Mouse (Mus musculus): ENCODE data around the gene Ptgds. TPM values are rescaled to one million over a fixed set of nuclear protein-coding genes. Genes with fewer than 3 reads are reported as not detected.

Ptgds gene
- polyA plus RNA-seq, 1 experiment from 2014 or later = not detected

DNA sequence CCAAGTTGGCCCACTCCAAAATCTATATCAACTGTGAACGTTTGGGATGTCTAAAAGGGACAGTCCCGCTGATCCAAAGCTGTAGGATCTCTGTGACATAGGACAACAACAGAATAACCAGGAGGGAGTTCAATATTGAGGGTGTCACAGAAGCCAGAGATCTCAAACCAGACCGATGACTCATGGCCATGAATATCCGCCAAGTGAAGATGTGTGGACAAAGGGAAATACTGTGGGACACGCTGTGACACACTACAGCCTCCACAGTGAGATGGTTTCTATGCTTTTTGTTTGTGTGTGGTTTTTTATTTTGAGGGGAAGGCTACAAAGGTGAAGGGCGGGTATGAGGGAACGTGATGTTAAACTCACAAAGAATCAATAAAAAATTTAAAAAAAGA lies 18.8 kb upstream of the Ptgds start:
- Histone ChIP-seq H3K27ac (replicated peaks; ENCODE audit: low read depth, low read length) (no peak overlapping the region), H3K4me1 (ENCODE audit: control insufficient read depth, insufficient read depth, low read length) (no peaks in the 10 kb centered on the region), H3K36me3 (ENCODE audit: control insufficient read depth, insufficient read depth, low read length) (no peaks in the 10 kb centered on the region), H3K4me3 (ENCODE audit: low read depth, low read length) (no peak overlapping the region), H3K27me3 (ENCODE audit: control insufficient read depth, insufficient read depth, low read length) (no peaks in the 10 kb centered on the region), H3K4me2 (ENCODE audit: low read depth, severe bottlenecking) (no peak overlapping the region), H3K9ac (ENCODE audit: low read length) (no peak overlapping the region), H3K9me3 (ENCODE audit: control insufficient read depth, low read length) (no peaks in the 10 kb centered on the region)
- WGBS = 79% methylated on average over 7 of the region's 7 CpGs
- no peak for DNase-seq (ENCODE audit: low spot score)
- no peak for ATAC-seq (ENCODE audit: insufficient number of reproducible peaks, low FRiP score, low TSS enrichment, low read depth)

GRCm38 (mm10) chr2:25487965-25488670 lies 18.3 kb upstream of the Ptgds start:
- H3K9ac ChIP-seq (ENCODE audit: low read length) = no peak overlapping the region
- DNase-seq (ENCODE audit: low spot score) = no peak
- H3K4me1 ChIP-seq (ENCODE audit: control insufficient read depth, insufficient read depth, low read length) = no peaks in the 10 kb centered on the region
- no peak for ATAC-seq (ENCODE audit: insufficient number of reproducible peaks, low FRiP score, low TSS enrichment, low read depth)
- 80% methylated on average over 6 of the region's 6 CpGs for WGBS
- H3K4me3 ChIP-seq (ENCODE audit: low read depth, low read length) = no peak overlapping the region
- no peak overlapping the region for H3K27ac ChIP-seq (replicated peaks; ENCODE audit: low read depth, low read length)
- H3K36me3 ChIP-seq (ENCODE audit: control insufficient read depth, insufficient read depth, low read length) = no peaks in the 10 kb centered on the region
- no peaks in the 10 kb centered on the region for H3K27me3 ChIP-seq (ENCODE audit: control insufficient read depth, insufficient read depth, low read length)
- H3K4me2 ChIP-seq (ENCODE audit: low read depth, severe bottlenecking) = no peak overlapping the region
- H3K9me3 ChIP-seq (ENCODE audit: control insufficient read depth, low read length) = no peaks in the 10 kb centered on the region

DNA sequence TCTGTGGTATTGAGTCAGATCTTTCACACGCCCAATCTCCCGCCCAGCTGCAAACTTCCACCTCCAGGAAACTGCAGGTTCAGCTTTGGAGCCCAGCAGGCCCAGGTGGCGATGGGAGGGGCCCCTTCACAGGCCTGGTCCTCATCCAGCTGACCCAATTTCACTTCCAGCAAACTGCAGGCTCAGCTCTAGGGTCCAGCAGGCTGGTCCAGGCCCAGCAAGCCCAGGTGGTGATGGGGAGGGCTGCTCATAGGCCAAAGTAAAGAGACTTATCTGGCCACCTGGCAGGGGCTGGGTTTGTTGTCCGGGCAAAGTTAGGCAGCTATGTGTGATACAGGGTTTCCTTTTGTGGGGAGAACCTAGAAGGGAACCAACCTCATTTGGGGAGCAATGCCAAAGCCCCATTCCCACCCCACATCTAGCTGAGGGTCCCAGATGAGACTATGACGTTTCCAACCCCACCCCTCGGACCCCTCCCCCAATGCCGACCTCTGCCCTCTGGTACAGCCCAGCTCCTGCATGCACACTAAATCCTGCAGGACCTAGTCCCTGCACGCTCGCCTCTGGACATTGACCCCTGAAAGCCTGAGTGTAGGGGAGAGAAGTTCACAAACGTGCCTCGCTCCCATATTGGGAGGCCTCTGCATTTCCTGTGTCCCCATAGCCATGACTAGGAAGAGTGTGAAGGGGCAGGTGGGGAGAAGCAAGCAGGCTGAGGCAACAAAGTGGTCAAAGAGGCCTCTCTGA lies 15.2 kb upstream of the Ptgds start:
- ATAC-seq (ENCODE audit: insufficient number of reproducible peaks, low FRiP score, low TSS enrichment, low read depth) (no peak), DNase-seq (ENCODE audit: low spot score) (no peak)
- Histone ChIP-seq H3K27me3 (ENCODE audit: control insufficient read depth, insufficient read depth, low read length) (no peaks in the 10 kb centered on the region), H3K36me3 (ENCODE audit: control insufficient read depth, insufficient read depth, low read length) (no peaks in the 10 kb centered on the region), H3K9ac (ENCODE audit: low read length) (no peak overlapping the region), H3K4me1 (ENCODE audit: control insufficient read depth, insufficient read depth, low read length) (no peaks in the 10 kb centered on the region), H3K4me2 (ENCODE audit: low read depth, severe bottlenecking) (no peak overlapping the region), H3K9me3 (ENCODE audit: control insufficient read depth, low read length) (no peaks in the 10 kb centered on the region), H3K4me3 (ENCODE audit: low read depth, low read length) (no peak overlapping the region), H3K27ac (replicated peaks; ENCODE audit: low read depth, low read length) (no peak overlapping the region)
- 65% methylated on average over 11 of the region's 11 CpGs for WGBS

GRCm38 (mm10) chr2:25482969-25483368 lies 13.1 kb upstream of the Ptgds start:
- ATAC-seq (ENCODE audit: insufficient number of reproducible peaks, low FRiP score, low TSS enrichment, low read depth) (no peak), DNase-seq (ENCODE audit: low spot score) (peak; percentile 58)
- Histone ChIP-seq H3K36me3 (ENCODE audit: control insufficient read depth, insufficient read depth, low read length) (no peaks in the 10 kb centered on the region), H3K9ac (ENCODE audit: low read length) (no peak overlapping the region), H3K4me2 (ENCODE audit: low read depth, severe bottlenecking) (no peak overlapping the region), H3K27me3 (ENCODE audit: control insufficient read depth, insufficient read depth, low read length) (no peaks in the 10 kb centered on the region), H3K4me1 (ENCODE audit: control insufficient read depth, insufficient read depth, low read length) (no peaks in the 10 kb centered on the region), H3K27ac (replicated peaks; ENCODE audit: low read depth, low read length) (no peak overlapping the region), H3K9me3 (ENCODE audit: control insufficient read depth, low read length) (no peaks in the 10 kb centered on the region), H3K4me3 (ENCODE audit: low read depth, low read length) (no peak overlapping the region)
- WGBS = 29% methylated on average over 7 of the region's 7 CpGs

DNA sequence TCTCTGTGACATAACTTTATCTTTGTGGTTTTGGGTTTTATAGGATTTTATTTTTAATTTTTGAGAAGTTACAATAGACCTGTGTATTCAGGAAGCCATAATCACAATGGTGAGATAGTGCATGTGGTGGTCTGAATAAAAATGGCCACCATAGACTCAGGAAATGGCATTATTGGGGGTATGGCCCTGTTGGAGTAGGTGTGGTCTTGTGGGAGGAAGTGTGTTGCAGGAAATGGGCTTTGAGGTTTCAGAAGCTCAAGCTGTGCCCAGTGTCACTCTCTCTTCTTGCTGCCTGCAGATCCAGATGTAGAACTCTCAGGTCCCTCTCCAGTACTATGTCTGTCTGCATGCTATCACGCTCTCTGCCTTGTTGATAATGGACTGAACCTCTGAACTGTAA lies 10.7 kb upstream of the Ptgds start:
- Histone ChIP-seq H3K4me1 (ENCODE audit: control insufficient read depth, insufficient read depth, low read length) (no peaks in the 10 kb centered on the region), H3K4me3 (ENCODE audit: low read depth, low read length) (no peak overlapping the region), H3K9ac (ENCODE audit: low read length) (no peak overlapping the region), H3K9me3 (ENCODE audit: control insufficient read depth, low read length) (no peaks in the 10 kb centered on the region), H3K36me3 (ENCODE audit: control insufficient read depth, insufficient read depth, low read length) (no peaks in the 10 kb centered on the region), H3K27ac (replicated peaks; ENCODE audit: low read depth, low read length) (no peak overlapping the region), H3K27me3 (ENCODE audit: control insufficient read depth, insufficient read depth, low read length) (no peaks in the 10 kb centered on the region), H3K4me2 (ENCODE audit: low read depth, severe bottlenecking) (no peak overlapping the region)
- 87% methylated on average over 1 of the region's 1 CpGs for WGBS
- DNase-seq (ENCODE audit: low spot score) = no peak
- no peak for ATAC-seq (ENCODE audit: insufficient number of reproducible peaks, low FRiP score, low TSS enrichment, low read depth)

DNA sequence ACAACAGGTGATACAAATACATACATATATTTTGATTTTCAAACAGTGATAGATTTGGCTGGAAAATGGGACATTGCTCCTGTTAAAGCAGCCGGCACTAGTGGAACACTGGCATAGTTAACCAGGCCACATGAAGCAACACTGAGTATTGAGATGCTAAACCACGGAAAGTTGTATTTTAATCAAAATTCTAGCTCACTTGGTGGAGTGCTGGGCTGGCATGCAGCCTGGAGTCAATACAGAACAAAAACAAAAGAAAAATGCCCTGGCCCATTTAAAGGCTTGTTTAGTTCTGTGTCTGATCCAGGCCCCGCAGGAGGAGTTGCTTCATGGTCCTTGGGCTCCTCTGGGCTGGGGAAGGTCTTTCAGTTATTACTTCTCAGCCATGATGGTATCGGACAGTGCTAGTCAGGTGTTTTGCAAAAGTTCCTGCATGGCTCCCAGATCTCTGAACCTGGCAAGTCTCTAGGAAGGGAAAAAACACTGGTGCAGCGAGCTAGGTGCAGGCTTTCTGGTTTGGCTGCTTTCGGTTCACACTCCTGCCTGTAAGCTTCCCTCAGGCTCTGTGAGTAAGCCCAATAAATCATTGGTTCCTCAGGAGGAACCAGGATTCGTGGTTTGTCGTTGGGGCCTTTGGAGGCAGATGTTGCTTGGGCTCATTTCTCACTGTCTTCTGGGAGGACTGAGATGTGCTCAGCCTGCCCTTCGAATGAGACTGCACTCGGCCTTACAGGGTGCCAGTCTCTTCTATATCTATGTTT lies 9.9 kb upstream of the Ptgds start:
- no peaks in the 10 kb centered on the region for H3K36me3 ChIP-seq (ENCODE audit: control insufficient read depth, insufficient read depth, low read length)
- H3K4me1 ChIP-seq (ENCODE audit: control insufficient read depth, insufficient read depth, low read length) = no peaks in the 10 kb centered on the region
- H3K4me3 ChIP-seq (ENCODE audit: low read depth, low read length) = no peak overlapping the region
- H3K27me3 ChIP-seq (ENCODE audit: control insufficient read depth, insufficient read depth, low read length) = no peaks in the 10 kb centered on the region
- ATAC-seq (ENCODE audit: insufficient number of reproducible peaks, low FRiP score, low TSS enrichment, low read depth) (no peak), DNase-seq (ENCODE audit: low spot score) (no peak)
- WGBS = 64% methylated on average over 10 of the region's 10 CpGs
- no peak overlapping the region for H3K4me2 ChIP-seq (ENCODE audit: low read depth, severe bottlenecking)
- no peak overlapping the region for H3K27ac ChIP-seq (replicated peaks; ENCODE audit: low read depth, low read length)
- no peak overlapping the region for H3K9ac ChIP-seq (ENCODE audit: low read length)
- H3K9me3 ChIP-seq (ENCODE audit: control insufficient read depth, low read length) = no peaks in the 10 kb centered on the region

GRCm38 (mm10) chr2:25477967-25478675 lies 8.3 kb upstream of the Ptgds start:
- WGBS = 96% methylated on average over 3 of the region's 3 CpGs
- Histone ChIP-seq H3K36me3 (ENCODE audit: control insufficient read depth, insufficient read depth, low read length) (no peaks in the 10 kb centered on the region), H3K9me3 (ENCODE audit: control insufficient read depth, low read length) (no peaks in the 10 kb centered on the region), H3K4me3 (ENCODE audit: low read depth, low read length) (no peak overlapping the region), H3K27ac (replicated peaks; ENCODE audit: low read depth, low read length) (no peak overlapping the region), H3K4me1 (ENCODE audit: control insufficient read depth, insufficient read depth, low read length) (no peaks in the 10 kb centered on the region), H3K9ac (ENCODE audit: low read length) (no peak overlapping the region), H3K27me3 (ENCODE audit: control insufficient read depth, insufficient read depth, low read length) (no peaks in the 10 kb centered on the region), H3K4me2 (ENCODE audit: low read depth, severe bottlenecking) (no peak overlapping the region)
- ATAC-seq (ENCODE audit: insufficient number of reproducible peaks, low FRiP score, low TSS enrichment, low read depth) = no peak
- DNase-seq (ENCODE audit: low spot score) = no peak

- Histone ChIP-seq H3K4me2 (ENCODE audit: low read depth, severe bottlenecking) (no peak overlapping the region), H3K9ac (ENCODE audit: low read length) (no peak overlapping the region), H3K4me3 (ENCODE audit: low read depth, low read length) (no peak overlapping the region), H3K27ac (replicated peaks; ENCODE audit: low read depth, low read length) (no peak overlapping the region), H3K36me3 (ENCODE audit: control insufficient read depth, insufficient read depth, low read length) (no peaks in the 10 kb centered on the region), H3K9me3 (ENCODE audit: control insufficient read depth, low read length) (no peaks in the 10 kb centered on the region), H3K4me1 (ENCODE audit: control insufficient read depth, insufficient read depth, low read length) (no peaks in the 10 kb centered on the region), H3K27me3 (ENCODE audit: control insufficient read depth, insufficient read depth, low read length) (no peaks in the 10 kb centered on the region)
- DNase-seq (ENCODE audit: low spot score) = no peak
- ATAC-seq (ENCODE audit: insufficient number of reproducible peaks, low FRiP score, low TSS enrichment, low read depth) = no peak
- WGBS = 86% methylated on average over 8 of the region's 8 CpGs
These were observed 7.7 kb upstream of the Ptgds start for GRCm38 (mm10) chr2:25477541-25477940.
